Mouse (Mus musculus): ENCODE results near the gene Sv2b.
"Not testable (repeated sequence)": the region's sequence is repeated elsewhere in the genome, so short reads cannot be mapped to it uniquely, and the experiment has no call there.

The Sv2b gene

DNA sequence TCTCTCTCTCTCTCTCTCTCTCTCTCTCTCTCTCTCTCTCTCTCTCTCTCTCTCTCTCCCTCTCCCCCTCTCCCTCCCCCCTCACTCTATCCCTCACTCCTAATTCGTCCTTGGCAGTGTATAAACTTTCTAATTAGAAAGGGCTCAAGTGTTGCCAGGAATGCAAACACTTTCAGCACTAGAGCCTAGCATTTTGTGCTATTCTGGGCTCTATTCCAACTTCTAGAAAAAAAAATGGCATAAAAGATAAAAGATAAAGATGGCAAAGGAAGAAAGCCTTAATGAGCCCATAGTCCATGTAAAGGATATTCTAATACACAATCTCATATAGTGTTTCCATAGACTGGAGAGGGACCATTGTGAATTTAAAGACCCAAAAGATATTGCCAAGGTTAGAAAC is 88.3 kb downstream of the Sv2b start:
- no peak for DNase-seq (ENCODE audit: low read depth in 1 of 2, low spot score in 2 of 2)

DNA sequence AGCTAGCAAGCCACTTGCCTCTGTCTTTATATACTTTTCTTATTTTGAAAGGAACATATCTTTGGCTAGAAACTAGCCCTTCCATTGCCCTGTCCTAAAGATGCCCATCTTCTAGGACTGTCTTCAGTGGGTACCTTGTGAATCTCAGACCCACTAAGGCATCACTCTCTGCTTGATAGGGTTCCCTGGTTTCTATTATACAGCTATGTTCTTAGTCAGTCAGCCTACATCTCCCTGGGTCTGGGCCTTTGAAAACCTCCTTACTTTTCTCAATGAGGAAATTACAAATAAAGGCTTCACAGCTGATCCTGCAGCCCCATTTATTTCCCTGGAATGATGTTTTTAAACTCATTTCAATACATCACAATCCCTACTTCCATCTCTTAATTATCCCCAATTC is 88.8 kb downstream of the Sv2b start:
- no peak for DNase-seq (ENCODE audit: low read depth in 1 of 2, low spot score in 2 of 2)

DNA sequence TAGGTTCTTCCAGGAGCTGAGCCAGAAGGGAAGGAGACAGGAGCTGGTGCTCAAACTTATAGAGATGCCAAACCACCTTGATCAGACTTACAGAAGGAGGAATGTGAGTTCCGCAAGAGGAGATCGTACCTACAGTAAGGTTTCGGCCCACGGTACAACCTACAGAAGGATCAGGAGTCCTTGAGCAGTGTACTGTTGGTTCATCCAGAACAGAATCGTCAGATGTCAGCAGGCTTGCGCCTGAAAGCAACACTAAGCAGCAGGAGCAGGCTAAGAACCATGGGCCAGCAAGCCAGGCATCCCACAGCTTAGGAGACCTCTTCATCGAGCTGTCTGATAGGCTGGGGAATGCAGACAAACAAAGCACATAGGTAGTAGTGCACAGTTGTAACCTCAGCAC is 92.9 kb downstream of the Sv2b start:
- no peak for DNase-seq (ENCODE audit: low read depth in 1 of 2, low spot score in 2 of 2)

DNA sequence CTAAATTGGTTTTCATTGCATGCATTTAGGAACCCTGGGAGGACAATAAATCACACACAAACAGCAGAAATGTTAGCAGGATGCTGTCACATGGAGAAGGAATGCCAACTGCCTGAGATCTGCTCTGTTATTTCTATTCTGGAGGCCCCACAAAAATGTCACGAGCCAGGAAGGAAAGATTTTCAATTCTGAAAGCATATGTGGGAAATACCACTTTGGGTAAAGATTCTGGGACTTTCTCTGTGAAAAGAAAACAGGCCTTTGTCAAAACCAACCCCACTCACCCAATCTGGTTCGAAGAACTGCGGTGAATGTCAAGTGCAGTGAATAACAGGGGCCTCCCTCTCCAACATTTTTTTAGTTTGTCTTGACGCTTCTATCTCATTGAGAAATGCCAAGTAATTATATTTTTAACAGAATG is 99.8 kb downstream of the Sv2b start:
- DNase-seq (ENCODE audit: low read depth in 1 of 2, low spot score in 2 of 2): no peak

DNA sequence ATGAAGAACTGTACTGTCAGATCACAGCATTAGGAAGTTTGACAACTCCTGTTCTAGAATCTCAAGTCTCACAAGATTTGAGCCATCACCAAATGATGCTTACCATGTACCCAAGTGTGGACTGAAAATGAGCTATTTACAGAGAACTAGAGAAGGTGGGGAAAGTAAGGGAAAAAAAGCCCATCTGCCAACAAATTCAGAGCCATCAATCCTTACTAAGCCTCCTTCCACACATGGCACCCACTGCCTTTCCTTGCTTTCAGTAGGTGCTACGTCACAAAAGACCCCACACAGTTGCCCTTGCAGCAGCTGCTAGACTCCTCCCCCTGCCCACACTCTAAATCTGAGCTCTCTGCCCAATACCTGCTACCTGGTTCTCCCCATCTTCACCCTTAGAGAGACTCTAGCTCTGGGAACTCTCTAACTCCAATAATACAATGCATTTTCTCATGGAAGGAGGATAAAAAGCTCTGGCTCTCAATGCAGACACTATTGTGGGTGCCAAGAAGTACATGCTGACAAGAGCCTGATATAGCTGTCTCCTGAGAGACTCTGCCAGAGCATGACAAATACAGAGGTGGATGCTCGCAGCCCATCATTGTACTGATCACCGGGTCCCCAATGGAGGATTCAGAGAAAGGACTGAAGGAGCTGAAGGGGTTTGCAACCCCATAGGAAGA is 101.0 kb downstream of the Sv2b start:
- DNase-seq (ENCODE audit: low read depth in 1 of 2, low spot score in 2 of 2): no peak

DNA sequence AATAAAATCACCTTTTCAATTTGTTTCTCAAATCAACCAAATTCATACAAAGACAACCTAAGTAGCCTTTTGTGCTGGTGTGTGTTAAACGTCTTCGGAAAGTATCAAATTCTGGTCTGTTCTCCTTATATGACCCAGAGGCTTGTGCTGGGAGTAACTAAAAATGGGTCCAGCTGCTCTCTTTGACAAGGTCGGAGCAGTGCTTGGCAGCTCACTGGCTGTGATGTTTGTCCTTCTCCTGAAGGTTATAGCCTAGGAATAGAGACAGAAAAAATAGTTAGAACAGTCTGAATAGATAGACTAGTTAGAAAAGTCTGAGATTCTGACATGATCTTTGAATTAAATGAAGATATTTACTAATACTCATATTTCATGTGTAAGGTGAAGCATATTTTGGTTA is 102.4 kb downstream of the Sv2b start:
- DNase-seq (ENCODE audit: low read depth in 1 of 2, low spot score in 2 of 2): no peak

DNA sequence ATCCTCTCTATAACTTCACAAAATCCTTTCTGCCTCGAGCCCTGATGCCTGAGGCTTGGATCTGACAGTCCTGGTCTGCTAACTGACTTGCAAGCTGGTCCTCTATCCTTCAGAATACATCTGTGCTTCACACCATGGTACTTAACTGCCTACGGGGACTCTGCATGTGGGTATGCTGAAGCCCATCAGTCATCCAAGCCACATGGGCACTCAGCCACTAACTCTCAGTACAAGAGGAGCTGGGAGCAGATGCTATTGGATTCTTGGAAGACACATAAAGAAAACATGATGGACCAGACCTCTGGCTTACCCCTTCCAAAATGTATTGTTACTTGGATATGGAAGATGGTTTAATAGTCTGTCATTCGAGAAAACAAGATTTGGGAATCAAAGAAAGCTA is 103.7 kb downstream of the Sv2b start:
- no peak for DNase-seq (ENCODE audit: low read depth in 1 of 2, low spot score in 2 of 2)

DNA sequence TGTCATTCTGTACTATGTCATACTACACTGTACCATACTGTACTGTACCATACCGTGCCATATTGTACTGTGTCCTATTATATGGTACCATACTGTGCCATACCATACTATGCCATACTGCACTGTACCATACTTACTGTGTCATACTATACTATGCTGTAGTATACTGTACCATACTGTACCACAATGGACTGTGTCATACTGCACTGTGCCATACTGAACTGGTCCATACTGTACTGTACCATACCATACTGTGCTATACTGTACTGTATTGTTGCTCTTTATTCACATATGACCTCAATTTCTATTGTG is 114.2 kb downstream of the Sv2b start:
- not testable (repeated sequence) for DNase-seq (ENCODE audit: low read depth in 1 of 2, low spot score in 2 of 2)

DNA sequence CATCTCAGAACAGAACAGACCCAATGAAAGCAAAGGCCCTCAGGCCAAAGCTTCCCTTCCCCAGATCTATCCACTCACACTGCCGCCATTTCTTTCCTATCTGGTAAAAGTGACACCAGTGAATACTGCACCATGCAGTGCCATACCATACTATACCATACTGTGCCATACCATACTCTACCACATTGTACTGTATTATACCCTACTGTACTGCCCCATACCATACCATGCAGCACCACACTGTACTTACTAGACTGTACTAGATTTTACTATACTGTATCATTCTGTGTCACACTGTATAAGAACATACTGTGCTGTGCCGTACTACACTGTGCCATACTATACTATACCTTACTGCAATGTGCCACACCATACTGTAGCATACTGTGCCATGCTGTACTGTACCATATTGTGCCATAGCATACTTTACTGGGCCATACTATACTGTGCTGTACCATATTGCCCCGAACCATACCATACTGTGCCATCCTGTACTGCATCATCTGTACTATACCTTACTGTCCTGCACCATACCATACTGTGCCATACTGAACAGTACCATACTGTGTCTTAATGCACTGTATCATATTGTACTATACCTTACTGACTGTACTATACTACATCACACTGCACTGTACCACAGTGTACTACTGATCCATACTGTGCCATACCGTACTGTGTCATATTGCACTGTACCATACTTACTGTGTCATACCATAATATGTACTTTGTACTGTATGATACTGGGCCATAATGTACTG is 114.7 kb downstream of the Sv2b start:
- no peak for DNase-seq (ENCODE audit: low read depth in 1 of 2, low spot score in 2 of 2)

DNA sequence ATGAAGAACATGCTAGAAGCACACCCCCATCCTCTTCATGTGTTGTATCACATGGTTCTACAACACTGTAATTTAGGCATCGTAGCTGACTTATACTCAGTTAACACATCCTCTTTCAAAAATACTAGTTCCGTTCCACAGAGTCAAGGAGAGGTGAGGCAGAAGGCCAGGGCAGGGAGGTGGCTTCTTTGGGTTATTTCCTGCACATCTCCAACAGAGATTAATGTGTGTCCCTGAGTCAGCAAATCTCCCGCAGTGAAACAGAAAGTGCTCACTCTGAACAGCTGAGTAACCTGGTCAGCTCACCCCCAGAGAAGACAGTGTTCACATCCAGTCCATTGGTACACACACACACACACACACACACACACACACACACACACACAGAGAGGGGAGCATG is 118.9 kb downstream of the Sv2b start:
- no peak for DNase-seq (ENCODE audit: low read depth in 1 of 2, low spot score in 2 of 2)

DNA sequence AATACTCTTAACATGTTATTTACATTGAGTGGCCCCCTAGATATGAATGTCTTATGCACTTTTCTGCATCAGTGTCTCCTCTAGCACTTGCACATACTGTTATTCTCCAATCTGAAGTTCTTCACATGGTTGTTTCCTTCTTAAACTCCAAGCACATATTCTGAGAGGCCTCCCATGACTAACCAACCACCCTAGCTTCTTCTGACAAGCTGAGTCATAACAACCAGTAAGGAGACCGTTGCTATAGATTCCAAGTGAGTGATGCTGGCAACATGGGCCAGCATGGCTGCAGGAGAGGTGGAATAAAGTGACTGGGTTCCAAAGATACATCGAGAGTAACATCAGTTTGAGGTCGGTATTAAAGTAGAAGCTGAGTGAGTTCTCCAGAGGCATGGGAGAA is 134.0 kb downstream of the Sv2b start:
- DNase-seq (ENCODE audit: low read depth in 1 of 2, low spot score in 2 of 2): no peak

DNA sequence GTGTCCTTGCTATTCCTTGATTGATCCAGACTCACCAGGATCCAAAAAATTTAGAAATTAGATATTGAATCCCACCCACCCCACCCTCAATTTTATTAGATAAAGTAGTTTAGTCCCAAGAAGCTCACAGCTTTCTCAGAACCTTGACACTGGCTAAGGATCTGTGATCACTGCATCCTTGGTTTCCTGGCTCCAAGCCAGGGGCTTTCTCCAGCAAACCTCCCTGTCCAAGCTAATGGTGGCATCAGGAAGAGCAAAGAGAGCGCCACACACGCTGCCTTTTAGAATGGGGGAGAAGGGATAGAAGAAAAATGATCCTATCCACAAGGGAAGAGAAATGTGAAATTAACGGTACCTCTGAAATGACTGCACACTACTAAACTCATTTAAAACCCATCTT is 141.6 kb downstream of the Sv2b start:
- no peak for DNase-seq (ENCODE audit: low read depth in 1 of 2, low spot score in 2 of 2)

DNA sequence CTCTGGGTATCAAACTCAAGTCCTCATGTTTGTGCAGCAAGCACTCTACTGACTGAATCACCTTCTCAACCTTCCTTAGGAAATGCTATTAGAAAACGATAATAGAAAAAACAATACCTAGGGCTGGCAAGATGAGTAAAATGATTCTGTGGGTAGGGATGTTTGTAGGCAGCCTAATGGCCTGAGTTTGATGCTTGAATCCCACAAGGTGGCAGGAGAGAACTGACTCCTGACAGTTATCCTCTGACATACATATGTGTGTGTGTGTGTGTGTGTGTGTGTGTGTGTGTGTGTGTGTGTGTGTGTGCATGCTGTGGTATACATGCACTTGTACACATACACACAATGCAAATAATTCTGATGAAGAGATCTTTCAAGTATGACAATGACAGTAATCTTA is 161.9 kb downstream of the Sv2b start:
- DNase-seq (ENCODE audit: low read depth in 1 of 2, low spot score in 2 of 2): no peak

DNA sequence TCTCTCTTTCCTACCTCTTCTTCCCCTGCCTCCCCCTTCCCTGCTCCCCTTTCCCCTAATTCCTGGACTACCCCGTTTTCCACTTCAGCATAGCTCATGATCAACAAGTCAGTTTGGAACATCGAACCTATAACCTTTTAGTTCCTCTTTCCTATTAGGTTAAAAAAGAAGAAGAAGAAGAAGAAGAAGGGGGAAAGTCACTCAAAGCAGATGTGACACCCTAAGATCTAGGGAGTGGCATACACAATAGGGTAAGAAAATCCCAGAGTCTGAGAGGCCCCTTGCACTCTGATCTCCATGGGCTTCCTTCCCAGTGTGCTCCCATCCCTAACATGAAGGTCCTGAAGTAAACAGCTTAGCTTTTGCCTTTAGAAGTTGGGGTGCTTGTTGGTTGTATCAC is 166.3 kb downstream of the Sv2b start:
- DNase-seq (ENCODE audit: low read depth in 1 of 2, low spot score in 2 of 2): no peak

DNA sequence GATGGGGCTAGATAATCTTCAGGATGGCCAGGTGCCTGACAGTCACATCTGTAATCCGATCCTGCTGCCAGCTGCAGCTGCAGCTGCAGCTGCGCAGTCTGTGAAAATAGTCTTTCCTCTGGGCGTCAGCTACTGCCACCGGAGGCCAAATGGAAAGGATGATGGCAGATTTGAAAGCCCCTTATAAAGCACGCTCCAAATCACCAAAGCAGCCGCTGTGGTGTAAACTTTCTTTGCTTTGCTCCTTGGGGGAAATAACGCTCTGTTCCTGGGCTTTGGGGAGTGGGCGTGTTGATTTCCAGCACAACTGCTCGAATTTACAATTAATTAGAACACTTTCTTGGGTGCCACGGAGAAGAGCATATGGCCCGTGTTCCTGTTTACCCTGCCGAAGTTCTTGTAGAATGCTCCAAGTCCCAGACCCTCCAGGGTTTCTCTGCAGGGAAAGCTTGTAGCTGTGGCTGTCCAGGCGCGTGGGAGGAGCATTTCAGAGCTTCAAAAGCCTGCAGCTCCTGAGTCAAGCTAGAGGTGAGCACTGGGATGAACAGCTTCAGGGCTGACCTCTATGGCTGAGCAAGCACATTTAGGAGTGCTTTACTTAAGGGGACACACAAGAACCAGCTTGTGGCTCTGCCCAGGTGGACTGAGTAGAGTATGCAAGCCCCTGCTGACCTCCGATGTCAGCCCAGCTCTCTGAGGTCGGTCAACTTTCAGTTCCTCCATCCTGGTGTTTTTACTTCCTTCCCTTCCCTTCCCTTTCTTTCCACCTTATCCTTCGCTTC is 167.0 kb downstream of the Sv2b start:
- DNase-seq (ENCODE audit: low read depth in 1 of 2, low spot score in 2 of 2): no peak

DNA sequence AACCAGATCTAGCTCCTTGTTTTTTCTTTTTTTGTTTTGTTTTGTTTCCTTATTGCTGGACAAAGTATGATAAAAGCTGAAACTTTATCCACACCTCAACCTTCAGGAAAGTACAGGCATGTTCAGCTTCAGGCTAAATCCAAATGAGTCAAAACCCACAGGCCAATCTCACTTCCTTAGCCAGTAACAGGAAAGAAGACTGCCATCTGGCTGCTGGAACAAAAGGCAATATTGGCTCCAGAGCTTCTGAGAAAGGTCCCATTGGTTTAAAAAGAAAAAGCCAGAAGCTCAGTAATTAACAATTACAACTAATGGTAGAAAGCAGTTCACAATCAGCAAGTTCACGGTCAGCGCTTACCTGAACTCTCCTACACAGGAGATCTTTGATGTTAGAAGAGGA is 169.8 kb downstream of the Sv2b start:
- no peak for DNase-seq (ENCODE audit: low read depth in 1 of 2, low spot score in 2 of 2)

DNA sequence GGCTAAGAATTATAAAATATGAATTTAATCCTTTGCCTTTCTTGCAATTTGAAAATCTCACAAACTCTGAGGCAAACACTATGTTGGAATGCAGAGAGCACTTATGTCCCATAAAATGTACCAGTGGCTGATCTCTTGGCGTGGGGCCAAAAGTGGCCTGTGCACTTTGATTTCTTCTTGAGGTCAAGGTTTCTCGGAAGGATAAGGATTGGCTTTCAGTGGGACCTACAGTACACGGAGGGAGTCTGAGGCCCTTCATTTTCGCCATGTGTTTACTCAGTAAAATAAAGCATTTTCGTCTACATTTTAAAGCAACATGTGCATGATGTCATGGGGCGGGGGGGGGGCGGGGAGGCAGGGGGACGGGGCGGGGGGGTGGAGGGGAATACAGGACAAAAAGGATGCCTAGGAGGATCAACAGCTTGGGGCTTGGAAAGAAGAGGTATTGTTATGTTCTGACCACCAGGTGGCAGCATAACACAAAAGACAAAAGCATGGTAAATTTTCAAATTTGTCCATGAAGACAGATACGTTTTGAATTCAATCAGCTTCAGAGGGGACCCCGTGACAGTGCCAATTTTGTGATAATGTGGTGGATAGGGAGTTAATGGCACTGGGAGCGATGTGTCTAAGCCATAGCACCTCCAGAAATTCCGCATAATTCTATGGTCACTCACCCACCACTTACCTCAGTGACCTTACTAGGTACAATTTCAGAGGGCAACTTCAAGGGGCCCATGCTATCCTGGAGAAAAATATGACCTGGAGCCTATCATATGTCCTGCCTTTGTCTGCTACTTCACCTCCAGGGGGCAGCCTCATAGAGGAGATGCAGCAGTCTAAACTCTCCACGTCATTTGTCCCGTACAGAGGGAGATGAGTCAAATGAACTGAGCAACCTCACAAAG is 174.1 kb downstream of the Sv2b start:
- DNase-seq (ENCODE audit: low read depth in 1 of 2, low spot score in 2 of 2): no peak

DNA sequence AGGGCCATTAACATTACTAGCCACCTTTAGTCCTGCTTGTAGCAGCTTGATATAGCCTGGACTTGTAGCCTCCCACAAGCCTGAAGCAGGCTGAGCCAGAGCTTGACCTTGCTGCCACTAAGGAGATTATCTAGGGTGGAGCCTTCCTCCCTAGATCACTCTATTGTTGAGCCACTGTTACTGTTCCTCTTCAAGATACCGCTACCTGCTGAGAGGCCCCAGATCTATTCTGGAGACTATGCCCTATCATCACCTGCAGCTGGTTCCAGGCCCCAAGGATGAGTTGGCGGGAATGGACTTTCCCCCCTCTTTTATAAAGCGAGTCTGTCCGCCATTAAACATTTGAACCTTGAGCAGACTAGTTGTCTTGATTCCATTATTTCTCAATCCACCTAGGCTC is 181.0 kb downstream of the Sv2b start:
- no peak for DNase-seq (ENCODE audit: low read depth in 1 of 2, low spot score in 2 of 2)

DNA sequence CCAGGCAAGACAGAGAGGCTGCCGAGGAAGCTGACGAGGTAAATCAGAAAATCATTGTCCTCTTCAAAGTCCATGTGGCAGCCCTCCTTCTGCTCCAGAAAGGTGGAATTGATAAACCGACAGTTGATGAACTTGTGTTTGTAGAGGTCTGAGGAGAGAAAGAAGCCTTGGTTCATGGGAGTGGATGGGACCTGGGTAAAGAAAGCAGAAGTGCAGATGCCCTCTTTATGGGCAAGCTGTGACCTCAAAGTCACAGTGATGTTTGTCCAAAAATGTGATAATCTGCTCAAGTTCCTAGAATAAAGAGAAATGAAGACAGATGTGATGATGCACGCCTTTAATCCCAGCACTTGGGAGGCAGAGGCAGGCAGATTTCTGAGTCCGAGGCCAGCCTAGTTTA is 185.0 kb downstream of the Sv2b start:
- DNase-seq (ENCODE audit: low read depth in 1 of 2, low spot score in 2 of 2): no peak

DNA sequence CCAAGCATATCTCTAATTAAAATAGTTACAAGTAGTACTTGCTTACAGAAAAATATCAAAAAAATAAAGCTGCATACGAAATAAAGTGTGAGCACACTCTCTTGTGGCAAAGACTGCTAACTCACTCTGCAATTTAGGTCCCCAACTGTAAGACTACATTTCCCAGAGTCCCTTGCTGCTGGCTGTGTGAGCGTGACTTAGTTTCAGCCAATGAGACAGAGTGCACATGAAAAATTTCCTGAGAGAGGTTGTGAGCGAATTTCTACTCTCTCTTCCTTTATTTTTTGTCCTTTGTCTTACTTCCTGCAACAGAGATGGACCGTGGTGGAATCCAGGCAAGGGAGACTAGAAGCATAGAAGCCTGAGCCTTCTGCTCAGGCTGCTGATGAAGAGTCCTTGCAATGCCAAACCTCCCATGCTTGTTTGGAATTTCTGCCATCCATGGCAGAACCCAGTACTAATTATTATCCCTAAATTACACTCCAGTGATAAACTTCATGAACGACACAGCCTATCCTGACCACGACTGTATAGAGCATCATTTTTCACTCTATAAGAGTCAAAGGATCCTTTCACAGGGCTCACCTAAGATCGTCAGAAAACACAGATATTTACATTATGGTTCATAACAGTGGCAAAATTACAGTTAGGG is 190.9 kb downstream of the Sv2b start:
- DNase-seq (ENCODE audit: low read depth in 1 of 2, low spot score in 2 of 2): no peak

DNA sequence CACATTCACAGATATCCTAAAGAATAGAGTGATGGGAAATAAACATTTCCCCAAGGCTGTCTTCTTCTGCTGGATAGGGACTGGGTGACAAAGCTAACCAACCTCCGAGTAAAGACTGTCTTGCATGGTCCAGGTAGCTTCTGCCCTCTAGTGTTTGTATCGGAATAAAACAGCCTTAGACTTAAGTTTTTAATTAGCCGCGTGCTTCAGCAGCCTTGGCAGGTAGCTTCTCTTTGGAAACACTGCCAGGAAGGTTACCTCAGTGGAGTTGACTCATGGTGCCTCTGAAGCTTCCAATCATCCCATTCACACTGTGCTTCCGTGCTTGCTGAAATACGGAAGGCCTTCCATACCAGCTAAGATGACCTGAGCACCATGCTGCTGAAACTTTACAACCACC is 198.4 kb downstream of the Sv2b start:
- no peak for DNase-seq (ENCODE audit: low read depth in 1 of 2, low spot score in 2 of 2)

All from monocyte, adult 2 months (primary cell).